Mouse (Mus musculus) lung, adult 2 months (tissue): ENCODE measurements around the gene 2700049A03Rik. TPM values are rescaled to one million over a fixed set of nuclear protein-coding genes. Genes with fewer than 3 reads are reported as not detected.

ENCODE experiments used
- DNase-seq: peaks from one replicate; pipeline ENCODE4 v3.0.0; 2022
- H3K4me1 ChIP-seq: fragments of 200-500 bp; 2 replicates; pipeline ENCODE4 v1.6.1; 2011; ENCODE audit warnings: low read length; ENCODE audit not compliant: control insufficient read depth, insufficient read depth
- H3K4me3 ChIP-seq: fragments of 200-500 bp; replicated peaks from 2 replicates; pipeline ENCODE3; 2011; ENCODE audit warnings: low read depth, mild to moderate bottlenecking, control low read depth, low read length; ENCODE audit errors: extremely low read depth
- CTCF ChIP-seq: fragments of 200-500 bp; IDR thresholded peaks from 2 replicates; pipeline ENCODE4 v1.5.1; 2011; ENCODE audit warnings: mild to moderate bottlenecking, low read length, control low read depth; ENCODE audit not compliant: insufficient read depth
- POLR2A ChIP-seq: fragments of 200-500 bp; IDR thresholded peaks from 2 replicates; pipeline ENCODE4 v1.6.1; 2011; ENCODE audit warnings: low read depth, mild to moderate bottlenecking, control low read depth, low read length, borderline replicate concordance; ENCODE audit errors: extremely low read depth
- WGBS: fragments of 180-500 bp; shearing (Covaris S2); methylation state at CpG from one replicate; pipeline ENCODE4 v1.1.7; 2018; 5-methylcytosine and 5-hydroxymethylcytosine counted together
- polyA plus RNA-seq: library from polyadenylated mRNA; depleted of rRNA; stranded (reverse); fragments of >200 nt; gene quantifications from 2 replicates; pipeline ENCODE4 v1.2.3, GENCODE M21; 2012; rRNA removed

2700049A03Rik gene
- polyA plus RNA-seq, 1 experiment, result 2.3 TPM

DNA sequence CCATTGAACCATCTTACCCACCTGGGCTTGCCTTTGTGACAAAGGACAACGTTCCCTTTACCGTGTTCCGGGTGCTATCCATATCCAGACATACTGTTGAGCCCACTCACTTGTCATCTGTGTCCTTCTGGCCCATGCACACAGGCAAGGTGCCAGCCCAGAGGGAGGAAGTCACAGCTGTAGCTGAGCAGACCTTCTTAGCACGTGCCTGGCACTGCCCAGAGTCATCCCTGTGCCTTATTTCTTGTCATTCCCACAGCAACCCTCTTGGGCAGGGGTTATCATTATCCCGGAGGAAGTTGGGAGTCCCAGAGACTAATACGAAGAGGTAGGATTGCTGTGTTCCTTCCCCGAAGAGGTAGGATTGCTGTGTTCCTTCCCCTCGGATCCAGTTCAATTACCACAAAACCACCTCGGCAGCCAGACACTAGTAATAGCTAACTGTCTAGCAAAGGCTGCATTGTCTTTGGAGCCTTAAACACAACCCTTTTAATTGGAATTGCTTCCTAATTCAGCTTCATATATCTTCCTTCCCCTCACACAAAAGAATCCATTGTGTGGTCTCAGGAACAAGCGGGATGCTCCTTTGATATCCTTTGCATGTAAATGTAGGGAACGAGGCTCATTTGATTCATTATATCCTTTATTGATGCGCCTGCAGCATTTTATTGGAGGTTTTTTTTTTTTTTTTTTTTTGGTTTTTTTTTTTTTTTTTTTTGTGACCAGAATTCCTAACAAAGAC lies 143.0 kb downstream of the 2700049A03Rik start:
- WGBS, result 70% methylated on average over 12 of the region's 12 CpGs

DNA sequence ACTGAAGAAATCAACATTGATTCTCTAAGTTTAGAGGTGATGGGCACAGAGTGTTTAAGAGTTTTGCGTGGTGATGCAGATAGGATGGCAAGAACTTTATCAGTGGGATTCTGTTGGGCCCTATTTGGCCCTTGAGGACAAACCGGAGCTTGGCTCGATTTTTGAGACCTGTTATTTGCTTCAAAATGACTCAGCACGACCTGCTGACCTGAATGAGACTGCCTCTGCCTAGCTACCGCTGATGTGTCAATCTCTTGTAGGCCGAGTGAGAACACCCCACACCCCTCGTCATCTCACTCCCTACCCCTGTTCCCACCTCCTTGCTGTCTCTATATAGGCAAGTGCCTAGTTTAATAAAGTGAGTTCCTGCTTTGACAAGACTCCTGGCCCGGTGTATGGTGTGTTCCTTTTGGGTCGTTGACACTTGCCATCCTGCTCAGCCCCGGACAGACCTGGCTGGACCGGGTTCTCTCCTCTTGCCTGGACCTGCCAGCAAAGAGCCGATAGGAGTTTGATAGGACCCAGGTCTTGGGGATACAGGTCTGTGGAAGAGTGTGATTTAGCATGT lies 144.6 kb downstream of the 2700049A03Rik start:
- no peak overlapping the region for H3K4me3 ChIP-seq
- no peaks in the 10 kb centered on the region for H3K4me1 ChIP-seq
- no peak for DNase-seq
- 79% methylated on average over 12 of the region's 12 CpGs for WGBS
- TF ChIP-seq POLR2A (no peak), CTCF (no peak)

More for the DNA sequence above, 143.0 kb downstream of the 2700049A03Rik start:
- H3K4me3 ChIP-seq, result no peak overlapping the region
- TF ChIP-seq POLR2A, result no peak
- TF ChIP-seq CTCF, result no peak
- DNase-seq, result no peak
- no peaks in the 10 kb centered on the region for H3K4me1 ChIP-seq

DNA sequence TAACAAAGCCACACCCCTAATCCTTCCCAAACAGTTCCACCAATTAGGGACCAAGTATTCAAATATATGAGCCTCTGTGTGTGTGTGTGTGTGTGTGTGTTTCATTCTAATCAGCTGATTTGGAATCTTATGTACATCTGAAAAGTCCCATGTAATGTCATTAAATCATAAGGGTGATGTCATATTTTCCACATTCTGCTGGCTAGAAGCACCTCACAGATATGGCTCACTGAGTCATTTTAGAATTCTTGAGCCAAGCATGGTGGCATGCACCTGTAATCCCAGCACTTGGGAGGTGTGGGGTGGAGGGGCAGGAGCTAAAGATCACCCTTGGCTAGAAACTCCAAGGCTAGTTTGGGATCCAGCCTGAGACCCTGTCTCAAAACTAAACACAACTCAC lies 148.8 kb downstream of the 2700049A03Rik start:
- DNase-seq, result no peak
- TF ChIP-seq POLR2A, result no peak
- TF ChIP-seq CTCF, result no peak
- Histone ChIP-seq H3K4me1 (no peaks in the 10 kb centered on the region), H3K4me3 (no peak overlapping the region)

DNA sequence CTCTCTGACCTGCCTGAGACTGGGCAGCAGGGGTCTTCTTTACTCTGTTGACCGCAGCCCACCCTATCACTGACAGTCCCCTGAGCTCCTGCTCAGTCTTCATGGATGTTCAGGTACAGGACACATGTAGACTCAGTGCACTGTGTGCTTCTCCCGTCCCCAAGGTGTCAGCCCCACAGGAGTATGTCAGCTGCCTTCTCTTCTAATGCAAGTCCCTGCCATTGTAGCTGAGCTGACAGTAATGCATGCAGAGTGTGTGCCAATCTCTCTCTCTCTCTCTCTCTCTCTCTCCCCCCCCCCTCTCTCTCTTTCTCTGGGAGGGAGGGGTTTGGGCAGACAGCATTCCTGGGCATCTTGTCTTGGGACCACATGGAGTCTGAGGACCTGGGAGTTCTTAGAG lies 153.8 kb downstream of the 2700049A03Rik start:
- H3K4me3 ChIP-seq, result no peak overlapping the region
- no peak for TF ChIP-seq POLR2A
- no peak for TF ChIP-seq CTCF
- 75% methylated on average over 2 of the region's 2 CpGs for WGBS
- DNase-seq, result no peak
- no peaks in the 10 kb centered on the region; the same call in 1 of the 2 replicates for H3K4me1 ChIP-seq

Other genes starting within 250 kb of the 2700049A03Rik start
- 11.7 and 26.5 TPM in 2 replicates for gene Actr10, start 199.0 kb upstream of the 2700049A03Rik start, polyA plus RNA-seq
- 14.9 and 30.0 TPM in 2 replicates for gene Psma3, start 162.2 kb upstream of the 2700049A03Rik start, polyA plus RNA-seq
- 4.1 and 5.4 TPM in 2 replicates for gene Arid4a, start 120.9 kb upstream of the 2700049A03Rik start, polyA plus RNA-seq
- not detected in 2 replicates for gene Tomm20l, start 25.4 kb upstream of the 2700049A03Rik start, polyA plus RNA-seq
- gene Timm9, start 164 bp upstream of the 2700049A03Rik start, polyA plus RNA-seq, result 6.2 and 7.9 TPM in 2 replicates
- 7.5 and 8.7 TPM in 2 replicates for gene Dact1, start 173.0 kb downstream of the 2700049A03Rik start, polyA plus RNA-seq